ENCODE assay signal across 8 mouse cellular contexts in the genomic region with DNA sequence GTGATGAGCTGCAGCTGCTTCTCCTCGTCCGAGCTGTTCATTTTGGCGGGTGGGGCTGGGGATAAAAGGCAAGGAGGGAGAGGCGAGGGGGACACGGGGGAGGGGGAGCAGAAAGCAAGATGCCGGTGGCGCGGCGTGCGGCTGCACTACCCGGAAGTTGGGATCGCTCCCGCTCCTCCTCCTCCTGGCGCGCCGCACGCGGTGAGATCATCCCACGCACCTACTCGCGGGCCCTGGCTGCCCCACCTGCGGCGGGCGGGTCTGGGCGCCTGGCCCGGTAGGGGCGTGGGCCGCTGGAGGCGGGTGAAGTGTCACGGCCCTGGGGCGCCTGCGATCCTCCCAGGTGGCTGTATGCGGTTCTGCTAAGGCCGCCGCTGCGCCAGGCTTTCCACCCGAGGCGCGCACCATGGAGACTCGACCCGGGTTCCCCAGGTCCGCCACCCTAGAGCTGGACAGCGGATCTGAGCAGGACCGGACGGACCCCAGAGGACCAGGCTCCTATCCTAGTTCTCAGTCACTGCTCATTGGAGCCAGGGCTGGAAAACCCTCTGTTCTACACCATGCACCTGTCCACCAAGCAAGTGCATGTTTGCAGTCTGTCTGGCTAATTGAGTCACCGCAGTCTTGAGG. TPM values are rescaled to one million over a fixed set of nuclear protein-coding genes. Genes with fewer than 3 reads are reported as not detected.
DNase-seq lines count a peak whose midpoint lies in the region; ATAC-seq lines count a peak whose summit lies in the region.

A gene (minus strand): TSS at position 629 of the 630 bp plus-strand sequence.

- peak within 1 kb of the TSS; percentile 51 to 62 for H3K4me3 ChIP-seq in heart, embryonic 14.5 days (ENCODE audit: control insufficient read depth in 1 of 2, insufficient read depth in 1 of 2, low read depth in 1 of 2, low read length in 2 of 2)
- H3K4me3 ChIP-seq in liver, embryonic 13.5 days (replicated peaks), result peak within 1 kb of the TSS; percentile 52
- H3K4me3 ChIP-seq in neural tube, embryonic 15.5 days (replicated peaks), result peak within 1 kb of the TSS; percentile 82

- peak within 1 kb of the TSS; percentile 59 for H3K9ac ChIP-seq in heart, embryonic 14.5 days (ENCODE audit: low read length)
- no peak within 1 kb of the TSS for H3K9ac ChIP-seq in liver, embryonic 13.5 days
- peak within 1 kb of the TSS; percentile 77 for H3K9ac ChIP-seq in neural tube, embryonic 15.5 days (replicated peaks)

- no peak within 1 kb of the TSS for H3K27ac ChIP-seq in heart, embryonic 14.5 days (replicated peaks in 1 of 2; ENCODE audit: control insufficient read depth in 1 of 2, insufficient read depth in 1 of 2, low read depth in 2 of 2, low read length in 2 of 2)
- H3K27ac ChIP-seq in liver, embryonic 13.5 days, result no peak within 1 kb of the TSS
- peak within 1 kb of the TSS; percentile 75 for H3K27ac ChIP-seq in neural tube, embryonic 15.5 days (replicated peaks)

- peaks cover 52% of the 10 kb centered on the region for H3K27me3 ChIP-seq in heart, embryonic 14.5 days (ENCODE audit: control insufficient read depth, insufficient read depth, low read length)
- H3K27me3 ChIP-seq in liver, embryonic 13.5 days, result peaks cover 48% of the 10 kb centered on the region
- peaks cover 20% of the 10 kb centered on the region; the same call in 1 of the 2 replicates for H3K27me3 ChIP-seq in neural tube, embryonic 15.5 days (replicated peaks)

- no peaks in the 10 kb centered on the region for H3K9me3 ChIP-seq in heart, embryonic 14.5 days (ENCODE audit: control insufficient read depth, low read length)
- H3K9me3 ChIP-seq in liver, embryonic 13.5 days (replicated peaks), result no peaks in the 10 kb centered on the region
- H3K9me3 ChIP-seq in neural tube, embryonic 15.5 days (replicated peaks), result no peaks in the 10 kb centered on the region

- H3K4me1 ChIP-seq in heart, embryonic 14.5 days (ENCODE audit: control insufficient read depth in 2 of 2, insufficient read depth in 2 of 2, low read length in 2 of 2), result peaks cover 0 to 2% of the 10 kb centered on the region in 2 experiments; a peak in 1 of 4 replicates
- H3K4me1 ChIP-seq in liver, embryonic 13.5 days (replicated peaks), result peaks cover 3% of the 10 kb centered on the region; the same call in 1 of the 2 replicates
- peaks cover 25% of the 10 kb centered on the region for H3K4me1 ChIP-seq in neural tube, embryonic 15.5 days

- WGBS in heart, embryonic 14.5 days, result 0% methylated on average over 42 of the region's 46 CpGs
- under 1% methylated on average over 44 of the region's 46 CpGs for WGBS in liver, embryonic 13.5 days (ENCODE audit: insufficient replicate concordance)
- WGBS in neural tube, embryonic 15.5 days, result under 1% methylated on average over 45 of the region's 46 CpGs

- peak within 1 kb of the TSS; percentile 99 for H3K4me2 ChIP-seq in heart, embryonic 14.5 days (ENCODE audit: low read length)
- H3K4me2 ChIP-seq in liver, embryonic 13.5 days, result peak within 1 kb of the TSS; percentile 66
- peak within 1 kb of the TSS; percentile 91 for H3K4me2 ChIP-seq in neural tube, embryonic 15.5 days

- DNase-seq in thymus, postnatal 14 days, result peak; percentile 6
- no peak for DNase-seq in thymus, adult 18-20 months
- DNase-seq in embryo, embryonic 9.5 days (ENCODE audit: extremely low spot score), result peak; percentile 42
- DNase-seq in kidney, postnatal 25 days, result peak; percentile 57 to 74
- no peak for DNase-seq in liver, embryonic 13.5 days
- DNase-seq in natural killer cell, adult 2 months (ENCODE audit: low spot score in 2 of 2), result no peak

- 0 out of 2 replicates have a peak, but pooled peaks have one; percentile 50 for ATAC-seq in heart, embryonic 14.5 days (ENCODE audit: insufficient number of reproducible peaks, insufficient read depth, low FRiP score, low read depth)
- ATAC-seq in liver, embryonic 13.5 days (ENCODE audit: low read depth), result no peak
- ATAC-seq in neural tube, embryonic 15.5 days (ENCODE audit: low FRiP score), result peak; percentile 90

- no peaks in the 10 kb centered on the region for H3K36me3 ChIP-seq in heart, embryonic 14.5 days (ENCODE audit: control insufficient read depth, insufficient read depth, low read length)
- no peaks in the 10 kb centered on the region for H3K36me3 ChIP-seq in liver, embryonic 13.5 days
- no peaks in the 10 kb centered on the region for H3K36me3 ChIP-seq in neural tube, embryonic 15.5 days

RNA-seq across cellular contexts. Expression of the gene that starts here (rescaled TPM):
- 0.86 and 1.0 TPM in 2 replicates for polyA plus RNA-seq in heart, embryonic 14.5 days (2014; fragmentation: Nextera tagmentation; extraction: Ambion mirVana)
- polyA plus RNA-seq in liver, embryonic 13.5 days (2015; fragmentation: Nextera tagmentation; extraction: Ambion mirVana), result 0.45 and 0.60 TPM in 2 replicates
- polyA plus RNA-seq in neural tube, embryonic 15.5 days (2015; fragmentation: Nextera tagmentation; extraction: Ambion mirVana), result 44.1 and 50.8 TPM in 2 replicates

Comparison
In these comparisons a context has a peak if more than half of its experiments do, and no peak if none do; other contexts are left out.
1. RNA of the gene that starts here (polyA plus RNA-seq): 44.1 to 50.8 TPM in neural tube, embryonic 15.5 days; 0.86 to 1.0 TPM in heart, embryonic 14.5 days and 0.45 to 0.60 TPM in liver, embryonic 13.5 days; every median in the first group is over 10 times any median in the second.
2. DNase-seq: peak in thymus, postnatal 14 days (single experiment), embryo, embryonic 9.5 days (single experiment) and kidney, postnatal 25 days (2 of 2); none in thymus, adult 18-20 months (0 of 2), liver, embryonic 13.5 days (single experiment) and natural killer cell, adult 2 months (0 of 2).
3. Peak in every context shown above with its lines, with median percentiles within 50 percentile points of each other: H3K4me2 ChIP-seq and H3K4me3 ChIP-seq.